Mouse (Mus musculus): Measurements from ENCODE around the gene Slc44a3.

- TF ChIP-seq CTCF (IDR thresholded peaks at IDR 0.05; ENCODE audit: low read depth, low read length) (no peak), EP300 (IDR thresholded peaks at IDR 0.05; ENCODE audit: insufficient read depth, low read depth, low read length) (no peak)
Observed at GRCm38 (mm10) chr3:121573858-121574257, 41.7 kb upstream of the Slc44a3 start.
